Mouse (Mus musculus): Measurements from ENCODE around the gene Mrps26. TPM values are rescaled to one million over a fixed set of nuclear protein-coding genes. Genes with fewer than 3 reads are reported as not detected.
"Not testable (repeated sequence)": the region's sequence is repeated elsewhere in the genome, so short reads cannot be mapped to it uniquely, and the experiment has no call there.

Mrps26 gene
- 10 to 100 TPM; 25.4 to 31.1 TPM for polyA plus RNA-seq (2017; shearing (Covaris generic))

DNA sequence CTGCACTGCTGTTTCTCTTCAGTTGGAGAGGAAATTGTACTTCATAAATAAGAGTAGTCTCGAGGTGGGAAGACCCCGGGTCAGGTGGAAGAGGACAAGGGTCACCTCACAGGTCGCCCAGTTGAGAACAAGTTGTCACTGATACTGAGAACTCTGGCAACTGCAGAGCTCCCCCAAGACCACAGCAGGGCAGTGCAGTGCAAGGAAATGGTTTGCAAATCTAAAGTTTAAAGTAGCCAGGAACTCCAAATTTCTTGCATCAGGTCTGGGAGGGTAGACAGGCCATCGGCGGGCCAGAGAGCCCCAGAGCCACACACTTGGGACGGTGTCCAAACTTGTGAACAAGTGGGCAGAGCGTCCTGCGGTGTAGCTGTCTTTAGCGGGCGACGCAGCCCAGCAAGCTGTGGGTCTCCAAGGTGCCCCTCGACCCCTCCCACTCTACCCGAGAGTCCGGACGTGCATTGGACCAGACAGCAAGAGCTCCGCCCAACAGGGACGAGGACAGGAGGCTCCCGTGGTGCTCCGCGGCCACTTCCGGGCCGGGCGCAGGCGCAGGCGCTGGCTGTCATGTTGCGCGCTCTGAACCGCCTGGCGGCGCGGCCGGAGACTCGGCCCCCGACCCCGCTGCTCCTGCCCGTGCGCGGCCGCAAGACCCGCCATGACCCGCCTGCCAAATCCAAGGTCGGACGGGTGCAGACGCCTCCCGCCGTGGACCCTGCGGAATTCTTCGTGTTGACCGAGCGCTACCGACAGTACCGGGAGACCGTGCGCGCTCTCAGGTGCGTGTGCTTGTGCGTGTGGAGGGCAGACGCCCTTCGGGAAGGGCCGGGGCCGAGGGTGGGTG lies at the start of gene Mrps26:
TSS of gene Mrps26 (plus strand) at position 531 of the 844 bp plus-strand sequence.
- peak; percentile 99 for ATAC-seq

DNA sequence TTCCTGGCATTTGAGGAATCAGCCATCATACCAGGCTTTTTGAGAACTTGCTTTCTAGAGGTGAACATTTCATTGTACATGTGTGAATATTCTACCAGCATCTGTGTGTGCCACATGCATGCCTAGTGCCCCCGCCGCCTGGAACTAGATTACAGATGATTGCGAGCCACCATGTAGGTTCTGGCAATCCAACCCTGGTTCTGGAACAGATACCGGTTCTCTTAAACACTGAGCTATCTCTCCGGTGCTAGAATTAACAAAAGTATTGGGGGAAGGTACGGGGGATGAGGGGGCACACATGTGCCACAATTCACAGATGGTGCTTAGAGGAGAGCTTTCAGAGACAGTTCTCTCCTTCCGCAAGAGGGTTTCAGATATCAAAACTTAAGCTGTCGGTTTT lies 49.6 kb upstream of the Mrps26 start:
- no peak for ATAC-seq

GRCm38 (mm10) chr2:130515791-130516190 lies 47.8 kb upstream of the Mrps26 start:
- no peak for ATAC-seq

DNA sequence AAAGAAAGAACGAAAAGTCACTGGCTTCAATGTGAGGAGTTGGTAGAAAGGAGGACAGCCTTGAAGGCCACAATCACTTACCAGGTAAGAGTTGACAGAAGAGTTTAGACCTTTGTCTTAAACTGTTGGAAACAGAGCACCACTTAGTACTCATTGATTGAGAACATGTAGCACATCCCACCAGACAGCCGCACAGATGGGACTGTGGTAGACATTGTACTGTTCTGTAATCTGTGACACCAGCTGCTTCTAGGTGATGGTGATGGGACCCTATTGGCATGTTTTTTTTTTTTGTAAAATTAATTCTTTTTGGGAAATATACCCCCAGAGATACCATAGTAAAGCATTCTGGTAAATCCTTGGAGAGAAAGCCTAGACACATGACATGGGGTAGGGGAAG lies 41.6 kb upstream of the Mrps26 start:
- no peak for ATAC-seq

- ATAC-seq, result not testable (repeated sequence)
Observed at GRCm38 (mm10) chr2:130525480-130525879, 38.1 kb upstream of the Mrps26 start.

DNA sequence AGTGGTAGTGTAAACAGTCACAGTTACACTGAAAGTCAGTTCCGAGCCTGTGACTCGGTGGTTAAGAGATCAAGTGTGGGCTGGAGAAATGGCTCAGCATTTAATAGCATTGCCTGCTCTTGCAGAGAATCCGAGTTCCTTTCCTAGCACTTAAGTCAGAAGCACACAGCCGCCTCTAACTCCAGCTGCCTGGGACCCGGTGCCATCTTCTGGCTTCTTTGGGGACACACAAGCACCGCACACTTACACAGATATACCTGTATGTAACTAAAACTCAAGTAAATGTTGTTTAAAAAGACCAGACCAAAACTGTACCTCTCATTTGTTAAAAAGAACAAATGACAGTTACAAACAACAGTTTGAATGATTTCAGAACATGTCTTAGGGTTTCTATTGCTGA lies 35.1 kb upstream of the Mrps26 start:
- no peak for ATAC-seq

DNA sequence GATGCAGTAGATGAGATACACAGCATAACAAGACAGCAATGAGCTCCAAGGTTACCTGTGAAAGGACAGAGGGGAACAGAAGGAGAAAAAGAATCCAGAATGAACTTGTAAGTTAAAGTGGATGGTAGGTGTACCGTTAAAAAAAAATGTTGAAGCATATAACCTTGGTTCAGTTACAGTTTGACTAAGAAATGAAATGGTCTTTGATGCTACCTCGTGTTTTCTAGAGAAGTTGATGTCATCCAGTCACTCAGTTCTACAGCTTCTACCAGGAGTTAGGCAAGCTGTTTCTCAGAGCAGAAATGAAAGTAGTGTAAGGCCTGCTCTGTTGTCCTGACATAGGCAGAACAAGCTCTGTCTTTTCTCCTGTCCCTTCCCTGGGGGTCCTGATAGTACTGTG lies 34.3 kb upstream of the Mrps26 start:
- no peak for ATAC-seq

DNA sequence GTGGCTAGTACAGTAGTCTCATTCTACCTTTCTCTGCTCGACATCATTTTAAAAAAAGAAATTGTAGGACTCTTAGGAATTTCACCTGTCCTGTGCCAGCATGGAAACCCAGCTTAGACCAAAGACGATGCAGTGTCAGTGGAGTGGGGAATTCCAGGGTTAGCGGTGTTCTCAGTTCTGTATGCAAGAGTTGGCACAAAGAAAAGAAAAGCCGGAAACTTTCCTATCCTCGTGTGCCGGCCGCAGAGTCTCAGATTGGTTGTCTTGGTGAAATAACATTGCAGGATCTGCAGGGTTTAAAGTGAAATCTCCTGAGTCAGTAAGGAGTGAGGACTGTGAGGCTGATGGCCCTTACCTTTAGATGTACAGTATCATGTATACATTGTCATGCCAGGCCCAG lies 33.6 kb upstream of the Mrps26 start:
- no peak for ATAC-seq

DNA sequence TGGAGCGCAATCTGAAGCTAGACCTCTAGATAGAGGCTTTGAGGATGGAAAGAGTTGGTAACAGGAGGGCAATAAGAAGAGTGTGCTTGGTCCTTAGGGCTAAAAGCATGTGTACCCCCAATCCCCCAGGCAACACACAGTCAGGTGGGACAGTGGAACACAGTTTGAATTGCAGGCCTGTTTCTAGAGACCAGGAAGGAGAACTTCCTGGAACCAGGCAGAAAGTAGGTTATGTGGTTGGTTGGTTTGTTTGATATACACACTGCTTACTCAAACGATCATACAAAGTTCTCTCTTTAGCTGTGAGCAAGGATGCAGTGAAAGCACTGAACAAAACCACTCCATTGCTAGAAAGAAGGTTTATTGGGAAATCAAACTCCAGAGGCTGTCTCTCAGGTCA lies 31.3 kb upstream of the Mrps26 start:
- ATAC-seq, result no peak

DNA sequence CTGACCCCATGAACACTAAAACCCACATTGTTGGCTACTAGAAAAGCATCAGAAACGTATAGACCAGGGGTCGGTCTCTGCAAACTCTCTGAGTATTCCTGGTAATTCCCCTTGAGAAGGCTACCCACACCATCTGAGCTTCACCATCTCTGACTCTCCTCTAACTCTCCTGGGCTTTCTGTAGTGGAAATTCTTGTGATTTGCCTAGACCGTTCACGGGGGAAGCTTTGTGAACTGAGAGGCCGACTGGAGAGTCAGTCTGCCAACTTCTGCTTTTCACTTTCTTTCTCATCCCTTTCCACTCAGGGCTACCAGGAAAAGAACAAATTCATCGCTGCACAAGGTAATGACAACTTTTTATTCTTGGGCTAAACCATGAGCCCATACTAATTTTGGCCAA lies 28.5 kb upstream of the Mrps26 start:
- ATAC-seq, result no peak

- no peak for ATAC-seq
Observed at GRCm38 (mm10) chr2:130536890-130537289, 26.7 kb upstream of the Mrps26 start.

DNA sequence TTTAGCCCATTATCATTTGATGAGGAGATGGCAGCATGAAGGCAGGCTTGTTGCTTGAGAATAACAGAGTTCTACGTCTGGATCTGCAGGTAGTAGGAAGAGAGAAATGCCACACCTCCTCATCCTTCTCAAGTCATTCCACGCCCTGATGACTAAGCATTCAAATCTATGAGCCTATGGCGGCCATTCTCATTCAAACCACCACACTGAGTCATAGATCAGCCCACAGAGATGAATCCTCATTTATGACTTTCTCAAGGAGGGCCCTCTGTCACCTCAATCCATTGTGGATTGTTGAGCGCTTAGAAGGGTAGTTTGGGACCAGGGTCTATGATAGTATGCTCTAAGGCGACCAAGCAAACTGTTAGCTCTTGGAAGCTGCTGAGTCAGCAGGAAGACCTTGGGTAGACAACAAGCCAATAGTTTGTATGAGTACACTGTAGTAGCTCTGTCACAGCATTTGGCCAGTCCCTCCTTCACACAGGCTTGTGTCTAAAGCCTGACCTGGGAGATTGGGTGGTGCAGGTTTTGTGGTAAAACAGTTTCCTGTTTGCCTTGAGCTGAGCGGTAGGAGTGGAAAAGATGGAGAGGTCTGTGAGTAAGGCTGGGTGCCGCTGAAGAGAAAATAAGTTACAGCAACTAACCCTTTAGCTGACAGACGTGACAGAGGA lies 24.5 kb upstream of the Mrps26 start:
- peak; percentile 79 for ATAC-seq

GRCm38 (mm10) chr2:130540266-130540665 lies 23.3 kb upstream of the Mrps26 start:
- ATAC-seq, result peak; percentile 29

- ATAC-seq, result no peak
Observed at GRCm38 (mm10) chr2:130546957-130547356, 16.6 kb upstream of the Mrps26 start.

DNA sequence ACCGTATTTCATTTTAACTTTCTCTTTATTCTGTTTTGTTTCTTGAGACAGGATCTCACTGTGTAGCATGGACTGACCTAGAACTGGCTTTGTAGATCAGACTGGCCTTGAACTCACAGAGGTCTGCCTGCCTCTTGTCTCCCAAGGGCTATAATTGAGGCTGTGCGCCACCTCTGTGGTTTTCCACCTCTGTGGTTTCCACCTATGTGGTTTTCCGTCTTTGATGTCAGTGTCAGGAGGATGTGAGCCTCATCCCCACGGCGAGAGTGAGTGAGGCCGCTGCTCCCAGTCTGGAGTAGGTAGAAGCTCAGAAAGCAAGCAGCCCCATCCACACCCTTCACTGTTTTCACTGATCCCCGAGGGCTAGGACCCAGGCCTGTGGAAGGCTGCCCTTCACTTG lies 8.7 kb upstream of the Mrps26 start:
- peak; percentile 14 for ATAC-seq

DNA sequence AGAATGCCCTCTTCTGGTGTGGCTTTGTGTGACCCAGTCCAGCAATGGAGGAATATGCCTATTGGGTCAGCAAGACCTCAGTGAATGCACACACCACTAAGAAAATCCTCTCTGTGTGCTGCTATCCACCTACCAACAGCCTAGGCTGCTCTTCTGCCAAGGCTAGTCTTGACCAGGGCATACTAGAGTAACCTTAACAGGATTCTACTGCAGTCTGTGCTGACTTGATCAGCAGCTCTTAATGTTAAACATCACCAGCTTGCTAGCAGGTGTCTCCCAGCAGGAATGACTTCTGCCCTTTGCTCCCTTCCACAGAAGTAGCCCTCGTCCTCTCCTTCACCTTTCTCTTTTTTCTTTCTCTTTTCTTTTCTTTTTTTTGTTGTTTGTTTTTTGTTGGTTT lies 7.2 kb upstream of the Mrps26 start:
- no peak for ATAC-seq

DNA sequence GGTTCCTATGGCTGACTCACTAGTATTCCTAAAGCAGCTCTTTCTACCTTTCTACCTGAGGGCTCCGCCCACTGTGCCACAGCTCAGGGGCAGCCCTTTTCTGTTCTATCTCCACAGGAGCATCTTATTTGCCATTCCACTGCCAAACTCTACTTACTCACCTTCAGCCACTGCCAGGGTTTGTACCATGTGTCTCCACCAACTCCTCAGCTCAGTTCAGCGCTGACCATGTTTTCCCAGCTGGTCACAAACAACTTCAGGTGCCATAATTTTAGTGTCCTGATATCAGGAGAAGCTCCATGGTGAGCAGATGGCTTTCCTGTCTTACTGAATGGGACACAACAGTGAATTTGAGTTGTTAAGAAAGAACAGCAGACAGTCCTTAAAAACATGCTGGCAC lies 6.1 kb upstream of the Mrps26 start:
- no peak for ATAC-seq

- no peak for ATAC-seq
Observed at GRCm38 (mm10) chr2:130558015-130558414, 5.5 kb upstream of the Mrps26 start.

DNA sequence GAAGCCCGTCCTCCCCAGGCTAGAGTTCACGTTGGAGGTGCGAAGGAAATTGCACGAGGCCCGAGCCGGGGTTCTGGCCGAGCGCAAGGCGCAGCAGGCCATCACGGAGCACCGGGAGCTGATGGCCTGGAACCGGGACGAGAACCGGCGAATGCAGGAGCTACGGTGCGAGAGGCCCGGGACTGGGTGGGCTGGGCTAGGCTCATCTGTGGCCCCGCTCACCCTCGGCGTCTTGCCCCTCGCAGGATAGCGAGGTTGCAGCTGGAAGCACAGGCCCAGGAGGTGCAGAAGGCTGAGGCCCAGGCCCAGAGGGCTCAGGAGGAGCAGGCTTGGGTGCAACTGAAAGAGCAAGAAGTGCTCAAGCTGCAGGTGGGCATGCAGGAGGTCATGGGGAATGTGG lies 521 bp downstream of the Mrps26 start:
- ATAC-seq, result no peak

DNA sequence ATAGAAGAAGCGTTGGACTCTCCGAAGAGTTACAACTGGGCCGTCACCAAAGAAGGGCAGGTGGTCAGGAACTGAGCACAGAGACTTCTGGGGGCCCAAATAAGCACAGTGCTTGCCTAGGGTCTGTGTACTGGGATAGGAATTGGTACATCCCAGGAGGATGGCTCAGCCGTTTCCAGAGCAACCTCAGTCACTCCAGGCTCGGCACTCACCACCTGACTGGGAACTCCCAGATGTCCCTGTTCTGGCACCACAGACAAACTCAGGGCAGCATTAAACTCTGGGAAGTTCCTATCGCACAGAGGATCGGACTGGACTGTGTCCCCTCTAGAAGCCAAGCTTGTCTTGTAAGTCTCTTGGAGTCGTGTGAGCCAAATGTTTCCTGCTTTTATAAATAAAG lies 1.4 kb downstream of the Mrps26 start:
- ATAC-seq, result no peak

DNA sequence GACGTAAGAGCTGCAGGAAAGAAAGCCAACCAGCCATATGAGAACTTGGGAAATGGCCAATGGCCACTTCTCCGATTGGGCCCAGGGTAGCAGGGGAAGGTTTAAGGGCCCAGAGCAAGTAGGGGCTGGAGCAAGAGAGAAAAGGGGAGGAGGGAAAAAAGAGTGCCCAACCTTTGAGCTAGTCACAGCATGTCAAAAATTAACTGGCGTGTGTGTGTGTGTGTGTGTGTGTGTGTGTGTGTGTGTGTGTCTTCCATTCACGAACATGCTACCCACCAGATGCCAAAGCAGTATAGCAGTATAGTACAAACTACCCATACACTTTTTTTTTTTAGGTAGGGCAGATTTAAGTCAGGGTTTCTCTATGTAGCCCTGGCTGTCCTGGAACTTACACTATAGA lies 5.4 kb downstream of the Mrps26 start:
- ATAC-seq, result no peak

DNA sequence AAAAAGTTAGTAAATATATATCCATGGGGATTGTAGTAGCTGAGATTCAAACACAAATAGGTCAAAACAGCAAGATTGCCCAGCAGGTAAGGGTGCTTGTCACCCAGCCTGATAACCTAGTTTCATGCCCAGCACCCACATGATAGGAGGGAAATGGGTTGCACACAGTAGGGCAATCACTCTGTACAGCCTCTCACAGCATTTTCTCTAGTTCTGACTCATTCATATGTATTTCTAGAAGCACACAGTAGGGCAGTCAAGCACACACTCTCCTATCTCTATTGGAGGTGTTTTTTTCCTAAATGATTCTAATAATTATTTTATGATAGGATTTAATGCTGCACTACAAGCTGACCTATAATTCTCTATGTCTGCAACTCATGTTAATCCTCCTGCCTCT lies 6.4 kb downstream of the Mrps26 start:
- no peak for ATAC-seq

DNA sequence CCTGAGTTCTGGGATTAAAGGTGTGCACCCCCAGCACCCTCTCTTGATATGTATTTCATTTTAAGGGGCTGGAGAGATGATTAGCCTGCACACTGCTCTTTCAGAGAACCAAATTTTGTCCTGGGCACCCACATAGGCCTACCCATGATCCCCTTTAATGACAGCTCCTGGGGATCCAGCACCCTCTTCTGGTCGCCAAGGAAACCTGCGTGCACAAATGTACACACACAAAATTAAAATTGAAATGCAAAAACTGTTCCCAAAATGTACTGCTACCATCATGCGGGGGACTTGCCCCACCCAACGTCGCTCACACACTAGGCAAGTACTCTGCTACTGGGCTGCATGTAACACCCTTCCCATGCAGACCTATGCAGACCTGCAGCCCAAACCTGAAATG lies 11.4 kb downstream of the Mrps26 start:
- ATAC-seq, result no peak

DNA sequence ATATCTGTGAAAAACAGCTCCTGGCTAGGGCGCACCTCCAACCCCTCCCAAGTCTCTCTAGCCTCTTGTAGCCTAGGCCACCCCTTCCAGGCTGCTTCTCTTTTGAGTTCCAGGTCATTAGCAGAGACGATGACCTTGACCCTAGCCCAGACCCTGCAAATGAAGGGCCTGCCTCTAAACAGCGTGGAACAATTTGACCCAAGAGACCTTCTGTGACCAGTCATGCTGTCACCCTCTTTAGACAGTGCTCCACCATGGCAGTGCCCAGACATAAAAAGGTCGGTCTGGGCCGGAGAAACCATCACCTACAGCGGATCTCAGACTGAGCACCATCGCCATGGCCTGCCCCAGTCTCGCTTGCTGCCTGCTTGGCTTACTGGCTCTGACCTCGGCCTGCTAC lies 12.3 kb downstream of the Mrps26 start, which contains the start of gene Oxt:
TSS of gene Oxt (plus strand) at position 301 of the 400 bp plus-strand sequence.
- no peak for ATAC-seq
